Mouse (Mus musculus) B cell, adult 2 months (primary cell): Measurements from ENCODE around the gene Mrtfb.

Source experiments
- DNase-seq, 2 experiments: peaks; one replicate each; pipeline ENCODE4 v3.0.0; 2022

The Mrtfb gene

GRCm38 (mm10) chr16:13255855-13256635, at the start of gene Mrtfb:
TSS of gene Mrtfb (plus strand) at chr16:13256481.
- DNase-seq = peak; percentile 92 to 93

- no peak for DNase-seq
Measured at GRCm38 (mm10) chr16:13207649-13208048, 48.6 kb upstream of the Mrtfb start.

GRCm38 (mm10) chr16:13208087-13208486, 48.2 kb upstream of the Mrtfb start:
- DNase-seq = no peak

GRCm38 (mm10) chr16:13212781-13213180, 43.5 kb upstream of the Mrtfb start:
- DNase-seq = no peak

GRCm38 (mm10) chr16:13216116-13216952, 39.9 kb upstream of the Mrtfb start:
- no peak for DNase-seq

GRCm38 (mm10) chr16:13217951-13218350, 38.3 kb upstream of the Mrtfb start:
- no peak for DNase-seq

- no peak for DNase-seq
Measured at GRCm38 (mm10) chr16:13221475-13221874, 34.8 kb upstream of the Mrtfb start.

GRCm38 (mm10) chr16:13232043-13232442, 24.2 kb upstream of the Mrtfb start:
- DNase-seq = no peak

GRCm38 (mm10) chr16:13232912-13233802, 23.1 kb upstream of the Mrtfb start:
- no peak for DNase-seq

- no peak for DNase-seq
Measured at GRCm38 (mm10) chr16:13239039-13239438, 17.2 kb upstream of the Mrtfb start.

- DNase-seq = no peak
Measured at GRCm38 (mm10) chr16:13239544-13239943, 16.7 kb upstream of the Mrtfb start.

- no peak for DNase-seq
Measured at GRCm38 (mm10) chr16:13240326-13240725, 16.0 kb upstream of the Mrtfb start.

GRCm38 (mm10) chr16:13245658-13246057, 10.6 kb upstream of the Mrtfb start:
- no peak for DNase-seq

- no peak for DNase-seq
Measured at GRCm38 (mm10) chr16:13246855-13247254, 9.4 kb upstream of the Mrtfb start.

- DNase-seq = no peak
Measured at GRCm38 (mm10) chr16:13250061-13250460, 6.2 kb upstream of the Mrtfb start.

- DNase-seq = no peak
Measured at GRCm38 (mm10) chr16:13256667-13257527, 616 bp downstream of the Mrtfb start.

- DNase-seq = no peak
Measured at GRCm38 (mm10) chr16:13257528-13257835, 1.2 kb downstream of the Mrtfb start.

- no peak for DNase-seq
Measured at GRCm38 (mm10) chr16:13259026-13259425, 2.7 kb downstream of the Mrtfb start.

- no peak for DNase-seq
Measured at GRCm38 (mm10) chr16:13266312-13266711, 10.0 kb downstream of the Mrtfb start.

- DNase-seq = no peak
Measured at GRCm38 (mm10) chr16:13267350-13267904, 11.1 kb downstream of the Mrtfb start.

GRCm38 (mm10) chr16:13269426-13269825, 13.1 kb downstream of the Mrtfb start:
- no peak for DNase-seq

GRCm38 (mm10) chr16:13276258-13276657, 20.0 kb downstream of the Mrtfb start:
- no peak for DNase-seq
